Mouse (Mus musculus) limb, embryonic 10.5 days (tissue): Measurements from ENCODE around the gene Serinc3. TPM values are rescaled to one million over a fixed set of nuclear protein-coding genes. Genes with fewer than 3 reads are reported as not detected.
"Not testable (repeated sequence)": the region's sequence is repeated elsewhere in the genome, so short reads cannot be mapped to it uniquely, and the experiment has no call there.

ENCODE experiments used
- DNase-seq: peaks from one replicate; pipeline ENCODE4 v3.0.0-alpha.2; 2017; ENCODE audit warnings: low spot score
- H3K27ac ChIP-seq: fragments of 300-500 bp; sonication (generic); 2 replicates; pipeline ENCODE4 v1.5.1; 2016; ENCODE audit warnings: mild to moderate bottlenecking
- H3K27me3 ChIP-seq: fragments of 300-500 bp; sonication (generic); 2 replicates; pipeline ENCODE4 v1.6.1; 2016; ENCODE audit warnings: low read depth, mild to moderate bottlenecking; ENCODE audit not compliant: poor library complexity, severe bottlenecking
- H3K36me3 ChIP-seq: fragments of 300-500 bp; sonication (generic); 2 replicates; pipeline ENCODE4 v1.6.1; 2016; ENCODE audit warnings: mild to moderate bottlenecking, moderate library complexity
- H3K4me1 ChIP-seq: fragments of 300-500 bp; sonication (generic); 2 replicates; pipeline ENCODE4 v1.6.1; 2016
- H3K4me3 ChIP-seq: fragments of 300-500 bp; sonication (generic); 2 replicates; pipeline ENCODE4 v1.5.1; 2016; ENCODE audit warnings: mild to moderate bottlenecking, moderate library complexity
- H3K9me3 ChIP-seq: fragments of 300-500 bp; sonication (generic); replicated peaks from 2 replicates; pipeline ENCODE4 v1.6.1; 2016; ENCODE audit warnings: mild to moderate bottlenecking
- WGBS: fragments of 180-500 bp; shearing (Covaris S2); methylation state at CpG from one replicate; pipeline ENCODE4 v1.1.7; 2016; 5-methylcytosine and 5-hydroxymethylcytosine counted together
- polyA plus RNA-seq: library from polyadenylated mRNA; unstranded; fragments of >200 nt; fragmentation: Nextera tagmentation; extraction: Ambion mirVana; gene quantifications from 2 replicates; pipeline ENCODE4 v1.2.1, GENCODE M21; 2016

The Serinc3 gene
- polyA plus RNA-seq: 17.3 and 20.4 TPM in 2 replicates

DNA sequence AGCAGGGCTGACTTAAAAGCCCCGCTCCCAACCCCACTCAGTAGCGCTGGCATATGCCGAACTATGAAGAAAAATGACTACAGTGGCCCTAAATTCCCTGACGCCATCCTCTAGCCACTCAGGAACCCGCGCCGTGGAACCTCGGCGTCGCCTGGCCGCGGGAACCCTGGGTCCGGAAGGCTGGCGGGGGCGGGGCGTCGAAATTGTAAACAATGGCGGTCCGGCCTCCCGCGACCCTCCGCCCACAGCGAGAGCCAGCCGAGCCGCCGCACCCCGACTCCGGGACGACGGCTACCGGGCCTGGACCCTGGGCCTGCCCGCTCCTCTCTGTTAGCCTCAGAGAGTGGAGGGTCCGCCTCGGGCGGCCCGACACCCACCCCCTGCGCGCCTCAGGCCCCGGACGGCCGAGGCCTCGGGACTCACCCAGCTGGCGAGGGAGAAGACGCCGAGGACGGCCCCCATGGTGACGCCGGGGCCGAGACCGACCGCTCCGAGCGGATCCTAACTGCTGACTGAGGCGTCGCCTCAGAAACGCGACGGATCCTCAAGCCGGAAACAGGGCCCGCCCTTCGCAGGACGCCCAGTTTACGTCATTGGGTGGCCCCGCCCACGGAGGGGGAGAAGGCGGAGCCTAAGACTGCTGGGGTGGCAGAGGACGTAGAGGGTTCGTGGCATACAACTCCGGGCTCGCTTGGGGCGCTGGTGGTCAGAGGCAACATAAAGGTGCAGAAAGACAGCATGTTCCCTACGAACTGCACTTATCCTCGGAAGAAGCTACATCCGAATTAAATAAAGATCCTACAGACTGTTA lies at the start of gene Serinc3:
Gene Serinc3 (minus strand): TSS at position 557 of the 811 bp plus-strand sequence.
- no peaks in the 10 kb centered on the region for H3K9me3 ChIP-seq
- peak; percentile 98 for DNase-seq
- no peaks in the 10 kb centered on the region for H3K27me3 ChIP-seq
- under 1% methylated on average over 74 of the region's 74 CpGs for WGBS
- peaks cover 15% of the 10 kb centered on the region for H3K4me1 ChIP-seq
- peak within 1 kb of the TSS; percentile 97 for H3K27ac ChIP-seq
- peaks cover 15% of the 10 kb centered on the region for H3K36me3 ChIP-seq
- H3K4me3 ChIP-seq: peak within 1 kb of the TSS; percentile 96

DNA sequence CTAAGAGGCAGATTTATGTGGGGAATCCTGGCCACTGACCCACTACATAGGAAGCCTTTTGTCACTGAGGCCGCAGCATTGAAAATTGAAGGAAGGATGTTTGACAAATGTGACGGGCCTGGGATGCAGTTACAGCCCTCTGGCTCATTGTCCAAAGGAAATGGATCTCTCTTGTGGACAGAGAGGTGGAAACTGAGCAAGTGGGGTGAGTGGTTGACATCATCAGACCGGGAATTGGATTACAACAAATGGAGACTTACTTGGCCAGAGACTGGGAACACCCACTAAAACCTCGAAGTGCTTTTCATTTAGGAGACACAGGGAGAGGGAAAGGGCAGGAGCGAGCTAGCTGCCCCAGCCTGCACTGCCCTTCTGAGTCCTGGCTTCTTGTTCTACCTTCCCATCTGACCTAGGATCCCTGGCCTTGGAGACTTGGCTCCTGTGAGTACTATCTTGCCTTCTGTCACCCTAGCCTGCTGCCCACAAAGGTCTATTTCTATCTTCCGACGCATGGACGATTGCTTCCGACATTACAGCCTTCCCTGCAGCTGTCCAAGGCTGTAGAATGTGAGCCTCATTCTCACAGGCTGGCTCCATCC lies 48.9 kb upstream of the Serinc3 start:
- Histone ChIP-seq H3K36me3 (no peaks in the 10 kb centered on the region; the same call in 1 of the 2 replicates), H3K27ac (0 out of 2 replicates have a peak overlapping the region, but pooled peaks have one; percentile 50), H3K27me3 (no peaks in the 10 kb centered on the region), H3K9me3 (no peaks in the 10 kb centered on the region), H3K4me3 (no peak overlapping the region), H3K4me1 (peaks cover 30% of the 10 kb centered on the region)
- DNase-seq: no peak
- 79% methylated on average over 9 of the region's 9 CpGs for WGBS

DNA sequence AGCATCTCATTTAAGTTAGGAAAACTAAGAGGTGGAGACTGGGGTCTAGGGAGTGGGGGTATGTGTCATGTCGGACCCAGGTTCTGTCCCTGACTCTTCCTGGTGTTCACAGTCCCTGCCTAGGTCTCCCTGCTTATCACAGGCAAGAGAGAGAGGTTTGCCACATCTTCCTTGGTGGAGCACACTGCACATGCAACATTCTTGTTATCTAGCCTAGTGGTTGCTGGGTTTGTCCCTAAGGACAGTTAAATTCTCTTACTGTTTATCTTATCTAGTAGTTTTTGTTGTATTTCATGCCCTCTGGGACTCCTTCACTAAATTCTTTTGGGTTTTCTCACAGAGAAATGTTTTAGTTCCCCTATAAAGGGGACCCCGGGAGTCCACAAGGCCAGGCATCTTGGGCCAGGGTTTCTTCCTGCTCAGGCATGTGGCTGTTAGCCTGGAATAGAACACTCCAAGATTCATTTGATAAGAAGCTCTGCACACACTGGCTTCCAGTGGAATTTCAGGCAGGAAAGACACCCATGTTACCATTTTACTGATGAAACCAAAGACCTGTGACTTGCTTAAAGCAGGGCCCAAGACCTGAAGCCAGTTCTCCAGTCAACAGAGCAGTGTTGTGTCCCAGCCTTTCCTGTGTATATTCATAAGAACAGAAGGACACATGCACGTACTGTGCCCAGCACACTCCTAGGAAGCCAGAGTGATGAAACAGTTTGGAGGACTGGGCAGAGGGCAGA lies 48.1 kb upstream of the Serinc3 start:
- Histone ChIP-seq H3K27ac (no peak overlapping the region), H3K9me3 (no peaks in the 10 kb centered on the region), H3K4me1 (peaks cover 27% of the 10 kb centered on the region), H3K27me3 (no peaks in the 10 kb centered on the region), H3K36me3 (no peaks in the 10 kb centered on the region; the same call in 1 of the 2 replicates), H3K4me3 (no peak overlapping the region)
- DNase-seq: no peak
- WGBS: 90% methylated on average over 3 of the region's 3 CpGs

DNA sequence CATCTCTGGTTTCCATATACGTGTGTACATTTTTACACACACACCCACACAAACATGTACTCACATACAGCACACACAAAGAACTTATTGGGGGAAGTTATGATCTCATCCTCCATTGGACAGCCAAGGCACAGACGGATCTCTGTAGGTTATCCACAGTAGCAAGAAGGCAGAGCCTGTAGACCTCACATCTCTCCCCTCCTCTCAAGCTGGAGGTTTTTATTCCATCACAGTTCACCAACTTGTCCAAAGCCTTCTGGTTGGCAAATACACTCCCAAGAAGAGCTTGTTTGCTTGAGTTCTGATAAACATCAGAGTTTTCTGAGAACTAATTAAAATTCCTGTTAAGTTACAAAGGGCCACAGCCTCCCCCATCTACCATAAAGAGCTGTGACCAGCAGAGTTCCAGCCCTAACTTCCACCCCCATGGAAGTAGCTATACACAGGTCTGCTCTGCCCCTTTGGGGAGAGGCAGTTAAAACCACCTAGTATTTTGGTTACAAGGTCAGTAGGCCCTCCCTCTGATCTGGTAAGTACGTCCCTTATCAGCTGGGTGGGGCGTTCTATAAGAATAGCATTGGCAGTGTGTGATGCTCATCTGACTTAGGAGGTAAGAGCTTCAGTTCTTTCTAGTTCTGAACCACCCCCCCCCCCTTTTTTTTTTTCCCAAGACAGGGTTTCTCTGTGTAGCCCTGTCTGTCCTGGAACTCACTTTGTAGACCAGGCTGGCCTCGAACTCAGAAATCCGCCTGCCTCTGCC lies 47.1 kb upstream of the Serinc3 start:
- WGBS: 84% methylated on average over 6 of the region's 6 CpGs
- Histone ChIP-seq H3K4me1 (peaks cover 22% of the 10 kb centered on the region), H3K9me3 (no peaks in the 10 kb centered on the region), H3K4me3 (no peak overlapping the region), H3K27ac (no peak overlapping the region), H3K36me3 (no peaks in the 10 kb centered on the region; the same call in 1 of the 2 replicates), H3K27me3 (no peaks in the 10 kb centered on the region)
- no peak for DNase-seq

DNA sequence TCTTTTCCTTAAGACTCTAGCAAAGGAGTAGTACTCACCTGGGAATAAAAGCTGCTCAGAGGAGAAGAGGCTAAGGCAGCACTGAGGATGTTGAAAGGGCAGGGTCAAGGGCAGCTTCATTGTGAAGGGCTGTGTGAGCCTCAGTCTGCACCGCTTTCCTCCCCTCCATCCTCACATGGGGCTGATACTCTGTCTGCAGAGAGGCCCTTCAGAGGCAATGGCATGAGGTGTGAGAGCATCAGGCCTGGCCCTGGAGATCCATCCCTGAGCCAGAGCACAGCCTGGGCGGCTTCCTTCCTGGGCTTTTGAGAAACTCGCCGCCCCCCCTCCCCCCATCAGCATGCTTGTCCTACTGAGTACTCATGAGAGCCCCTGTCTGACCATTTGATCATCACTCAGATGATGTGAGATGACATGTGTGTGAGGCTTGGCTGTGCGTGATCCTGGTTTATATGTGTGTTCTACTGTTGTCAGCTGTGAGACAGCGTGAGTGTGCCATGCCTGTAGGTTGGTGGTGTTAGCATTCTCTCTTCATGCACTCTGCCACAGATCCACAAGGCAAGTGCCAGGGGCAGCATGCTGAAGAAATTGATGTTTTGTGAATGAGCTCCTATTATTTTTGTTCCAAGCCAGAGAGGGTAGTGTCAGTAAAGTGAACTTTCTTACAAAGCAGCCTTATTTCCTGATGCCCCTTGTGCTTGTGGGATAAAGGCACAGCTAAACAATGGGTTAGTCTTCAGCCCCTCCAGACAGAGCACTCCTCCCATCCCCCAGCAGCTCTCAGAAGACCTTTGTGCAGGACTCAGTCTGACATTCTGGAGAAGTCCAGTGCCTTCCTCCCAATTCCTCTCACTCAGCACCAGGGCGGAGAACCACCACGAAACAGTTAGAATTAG lies 45.7 kb upstream of the Serinc3 start:
- no peaks in the 10 kb centered on the region for H3K27me3 ChIP-seq
- no peaks in the 10 kb centered on the region; the same call in 1 of the 2 replicates for H3K36me3 ChIP-seq
- no peak overlapping the region for H3K4me3 ChIP-seq
- no peak overlapping the region for H3K27ac ChIP-seq
- no peak for DNase-seq
- WGBS: 86% methylated on average over 8 of the region's 8 CpGs
- H3K9me3 ChIP-seq: no peaks in the 10 kb centered on the region
- peaks cover 13% of the 10 kb centered on the region for H3K4me1 ChIP-seq

DNA sequence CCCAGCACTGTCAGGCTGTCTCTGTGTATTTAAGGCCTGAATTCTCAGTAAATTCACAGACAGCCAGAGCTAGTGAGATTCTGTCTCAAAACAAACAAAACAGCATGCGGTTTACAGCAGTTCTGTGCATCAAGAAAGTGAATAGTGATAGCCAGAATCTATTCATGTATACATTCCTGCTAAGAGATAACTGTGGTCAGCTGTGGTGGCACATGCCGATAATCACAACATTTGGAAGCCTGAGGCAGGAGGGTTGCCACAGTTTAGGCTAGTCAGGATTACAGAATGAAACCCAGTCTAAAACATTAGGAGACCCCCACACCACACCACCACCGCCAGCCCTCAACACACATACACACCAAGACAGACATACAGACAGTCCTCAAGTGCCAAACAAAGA lies 44.8 kb upstream of the Serinc3 start:
- no peak overlapping the region for H3K4me3 ChIP-seq
- DNase-seq: no peak
- H3K4me1 ChIP-seq: peaks cover 17% of the 10 kb centered on the region
- 96% methylated on average over 3 of the region's 3 CpGs for WGBS
- H3K36me3 ChIP-seq: no peaks in the 10 kb centered on the region; the same call in 1 of the 2 replicates
- no peaks in the 10 kb centered on the region for H3K9me3 ChIP-seq
- no peak overlapping the region for H3K27ac ChIP-seq
- H3K27me3 ChIP-seq: no peaks in the 10 kb centered on the region

DNA sequence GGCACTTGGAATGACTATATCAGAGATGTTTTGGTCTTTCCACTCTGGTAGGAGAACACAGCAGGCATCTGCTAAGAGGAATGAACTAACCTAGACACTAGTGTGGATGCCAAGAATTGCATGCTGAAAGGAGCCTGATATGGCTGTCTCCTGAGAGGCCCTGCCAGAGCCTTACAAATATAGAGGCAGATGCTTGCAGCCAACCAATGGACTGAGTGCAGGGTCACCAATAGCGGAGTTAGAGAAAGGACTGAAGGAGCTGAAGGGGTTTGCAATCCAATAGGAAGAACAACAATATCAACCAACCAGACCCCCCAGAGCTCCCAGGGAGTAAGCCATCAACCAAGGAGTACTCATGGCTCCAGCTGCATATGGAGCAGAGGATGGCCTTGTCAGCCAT lies 43.4 kb upstream of the Serinc3 start:
- not testable (repeated sequence) for H3K27ac ChIP-seq, DNase-seq
- 100% methylated on average over 1 of the region's 1 CpGs for WGBS

DNA sequence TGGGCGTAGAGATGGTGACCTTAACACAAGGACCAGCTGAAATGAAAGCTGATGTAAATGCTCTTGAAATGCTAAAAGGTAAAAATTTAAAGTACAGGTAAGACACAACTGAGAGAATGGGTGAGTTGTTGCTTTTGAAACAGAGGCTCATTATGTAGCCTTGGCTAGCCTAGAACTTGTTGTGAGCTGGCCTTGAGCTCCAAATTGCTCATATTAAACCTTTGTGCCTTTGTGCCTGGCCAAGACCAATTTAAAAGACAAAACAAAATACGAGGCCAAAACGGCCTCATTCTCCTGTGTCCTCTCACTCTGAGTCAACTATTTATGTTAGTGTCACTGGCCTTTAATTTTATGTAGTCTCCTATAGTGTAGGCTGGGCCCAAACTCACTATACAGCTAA lies 42.0 kb upstream of the Serinc3 start:
- no peak overlapping the region for H3K27ac ChIP-seq
- H3K4me3 ChIP-seq: no peak overlapping the region
- WGBS: 71% methylated on average over 3 of the region's 3 CpGs
- H3K36me3 ChIP-seq: no peaks in the 10 kb centered on the region
- H3K9me3 ChIP-seq: no peaks in the 10 kb centered on the region
- no peak for DNase-seq
- peaks cover 8% of the 10 kb centered on the region for H3K4me1 ChIP-seq
- H3K27me3 ChIP-seq: no peaks in the 10 kb centered on the region

More for the DNA sequence above, 43.4 kb upstream of the Serinc3 start:
- H3K36me3 ChIP-seq, H3K27me3 ChIP-seq, H3K9me3 ChIP-seq, H3K4me3 ChIP-seq, H3K4me1 ChIP-seq: not testable (repeated sequence)

DNA sequence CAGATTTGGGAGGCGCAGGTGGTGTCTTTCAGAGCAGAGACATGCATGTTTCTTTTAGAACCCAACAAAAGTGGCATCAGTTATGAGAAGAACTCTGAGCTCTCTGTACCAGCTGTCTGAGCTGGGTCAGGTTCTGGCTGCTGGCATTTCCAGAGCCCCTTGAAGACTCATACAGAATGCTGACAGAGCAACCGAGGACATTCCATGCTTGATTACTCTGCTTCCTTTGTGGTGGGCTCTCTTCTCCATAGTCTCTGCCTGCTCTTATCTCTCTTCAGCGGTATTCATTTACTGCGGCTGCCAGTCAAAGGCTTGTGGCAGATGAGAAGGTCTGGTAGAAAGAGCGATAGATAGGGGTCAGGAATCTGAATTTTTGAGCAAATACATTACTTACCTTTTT lies 41.3 kb upstream of the Serinc3 start:
- Histone ChIP-seq H3K4me3 (no peak overlapping the region), H3K36me3 (no peaks in the 10 kb centered on the region), H3K27ac (no peak overlapping the region), H3K9me3 (no peaks in the 10 kb centered on the region), H3K27me3 (no peaks in the 10 kb centered on the region), H3K4me1 (peaks cover 8% of the 10 kb centered on the region)
- WGBS: 87% methylated on average over 5 of the region's 5 CpGs
- no peak for DNase-seq

DNA sequence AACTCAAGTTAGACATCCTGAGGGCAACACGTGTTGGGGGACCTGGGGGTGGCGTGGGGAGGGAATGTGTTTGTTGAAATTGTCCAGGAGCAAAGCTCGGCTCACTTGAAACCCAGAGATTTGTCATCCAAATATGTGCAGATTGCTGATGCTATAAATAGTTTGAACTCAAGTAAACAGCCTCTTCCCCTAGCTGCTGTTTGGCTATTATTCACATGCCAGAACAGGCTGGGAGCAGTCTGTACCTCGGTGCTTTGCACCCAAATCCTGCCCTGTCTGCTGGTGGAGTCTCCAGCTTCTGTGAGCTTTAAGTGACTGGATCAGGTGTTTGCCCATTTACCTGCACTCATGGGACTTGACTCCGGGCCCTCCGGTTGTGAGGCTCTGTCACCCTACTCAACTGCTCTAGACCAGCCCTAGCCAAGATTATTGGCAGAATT lies 40.9 kb upstream of the Serinc3 start:
- H3K27ac ChIP-seq: no peak overlapping the region
- H3K36me3 ChIP-seq: no peaks in the 10 kb centered on the region
- H3K9me3 ChIP-seq: no peaks in the 10 kb centered on the region
- 74% methylated on average over 6 of the region's 6 CpGs for WGBS
- H3K4me1 ChIP-seq: peaks cover 8% of the 10 kb centered on the region
- no peaks in the 10 kb centered on the region for H3K27me3 ChIP-seq
- no peak for DNase-seq
- no peak overlapping the region for H3K4me3 ChIP-seq

DNA sequence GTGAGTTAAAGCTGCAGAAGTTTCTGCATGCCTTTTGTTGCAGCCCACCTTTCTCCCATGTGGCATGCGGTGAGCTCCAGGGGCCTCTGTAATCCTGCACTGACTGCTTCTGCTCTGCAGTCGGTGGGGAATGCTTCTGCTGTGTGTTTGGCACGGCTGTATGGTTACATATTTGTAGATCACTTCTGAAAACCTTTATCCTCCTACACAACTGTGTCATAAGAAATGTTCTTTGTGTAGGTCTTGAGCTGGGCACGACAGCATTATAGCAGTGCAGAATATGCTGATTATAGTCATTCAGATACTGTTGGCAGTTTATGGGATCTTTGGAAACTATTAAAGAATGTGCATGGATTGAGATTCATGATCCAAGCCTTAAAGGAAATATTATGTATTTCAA lies 40.4 kb upstream of the Serinc3 start:
- no peaks in the 10 kb centered on the region for H3K9me3 ChIP-seq
- DNase-seq: no peak
- 74% methylated on average over 4 of the region's 4 CpGs for WGBS
- peaks cover 4% of the 10 kb centered on the region; the same call in 1 of the 2 replicates for H3K4me1 ChIP-seq
- no peaks in the 10 kb centered on the region for H3K27me3 ChIP-seq
- no peak overlapping the region for H3K27ac ChIP-seq
- no peaks in the 10 kb centered on the region for H3K36me3 ChIP-seq
- no peak overlapping the region for H3K4me3 ChIP-seq
